Mouse (Mus musculus): ENCODE results near the gene Mgat2. TPM values are rescaled to one million over a fixed set of nuclear protein-coding genes. Genes with fewer than 3 reads are reported as not detected.
A peak's percentile ranks its signal among the peaks of the same experiment; 100 is the strongest.
"Not testable (repeated sequence)": the region's sequence is repeated elsewhere in the genome, so short reads cannot be mapped to it uniquely, and the experiment has no call there.

Mgat2 gene
- polyA plus RNA-seq, 1 experiment from 2014 or later, result 51.2 TPM

DNA sequence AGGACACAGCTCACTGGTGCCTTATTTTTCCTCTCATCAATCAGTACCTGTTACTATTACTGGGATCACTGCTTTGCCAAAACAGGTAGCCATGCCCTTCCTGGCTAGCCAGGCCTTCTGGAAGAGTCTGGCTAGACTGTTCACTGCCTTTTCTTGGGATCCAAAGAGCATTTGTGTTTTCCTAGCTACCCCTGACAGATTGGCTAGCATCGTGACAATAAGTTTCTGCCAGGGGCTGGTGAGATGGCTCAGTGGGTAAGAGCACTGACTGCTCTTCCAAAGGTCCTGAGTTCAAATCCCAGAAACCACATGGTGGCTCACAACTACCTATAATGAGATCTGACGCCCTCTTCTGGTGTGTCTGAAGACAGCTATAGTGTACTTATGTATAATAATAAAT lies 23.3 kb upstream of the Mgat2 start:
- not testable (repeated sequence) for H3K27me3 ChIP-seq (replicated peaks); H3K9ac ChIP-seq; H3K27ac ChIP-seq; H3K4me3 ChIP-seq; ATAC-seq (ENCODE audit: low FRiP score, low read depth); H3K4me2 ChIP-seq (replicated peaks); H3K9me3 ChIP-seq; H3K4me1 ChIP-seq
- WGBS, result 83% methylated on average over 2 of the region's 2 CpGs
- H3K36me3 ChIP-seq, result peaks cover 17% of the 10 kb centered on the region

GRCm38 (mm10) chr12:69163586-69163985 lies 20.4 kb upstream of the Mgat2 start:
- H3K27me3 ChIP-seq (replicated peaks); H3K4me1 ChIP-seq; H3K27ac ChIP-seq; H3K9ac ChIP-seq; H3K9me3 ChIP-seq; ATAC-seq (ENCODE audit: low FRiP score, low read depth); H3K36me3 ChIP-seq; H3K4me3 ChIP-seq; H3K4me2 ChIP-seq (replicated peaks): not testable (repeated sequence)
- 85% methylated on average over 4 of the region's 4 CpGs for WGBS

- Histone ChIP-seq H3K36me3 (no peaks in the 10 kb centered on the region), H3K4me1 (peaks cover 13% of the 10 kb centered on the region), H3K27ac (no peak overlapping the region), H3K4me3 (no peak overlapping the region), H3K9me3 (no peaks in the 10 kb centered on the region), H3K9ac (no peak overlapping the region), H3K4me2 (replicated peaks) (no peak overlapping the region), H3K27me3 (replicated peaks) (no peaks in the 10 kb centered on the region)
- ATAC-seq (ENCODE audit: low FRiP score, low read depth), result no peak
- 60% methylated on average over 3 of the region's 3 CpGs for WGBS
These were observed 19.1 kb upstream of the Mgat2 start for GRCm38 (mm10) chr12:69164904-69165303.

- Histone ChIP-seq H3K4me2 (replicated peaks) (peak overlapping the region; percentile 96; the same call in 1 of the 2 replicates), H3K4me1 (peaks cover 14% of the 10 kb centered on the region)
- WGBS, result 66% methylated on average over 8 of the region's 8 CpGs
- H3K4me3 ChIP-seq; H3K27me3 ChIP-seq (replicated peaks); ATAC-seq (ENCODE audit: low FRiP score, low read depth); H3K36me3 ChIP-seq; H3K9ac ChIP-seq; H3K27ac ChIP-seq; H3K9me3 ChIP-seq: not testable (repeated sequence)
These were observed 16.9 kb upstream of the Mgat2 start for GRCm38 (mm10) chr12:69166861-69167581.

GRCm38 (mm10) chr12:69167656-69168460 lies 16.1 kb upstream of the Mgat2 start:
- Histone ChIP-seq H3K4me2 (replicated peaks) (peak overlapping the region; percentile 96), H3K9ac (peak overlapping the region; percentile 75), H3K27me3 (replicated peaks) (no peaks in the 10 kb centered on the region), H3K27ac (no peak overlapping the region), H3K4me3 (peak overlapping the region; percentile 72), H3K9me3 (no peaks in the 10 kb centered on the region), H3K36me3 (no peaks in the 10 kb centered on the region), H3K4me1 (peaks cover 14% of the 10 kb centered on the region)
- ATAC-seq (ENCODE audit: low FRiP score, low read depth), result peak; percentile 63
- WGBS, result 9% methylated on average over 18 of the region's 18 CpGs

DNA sequence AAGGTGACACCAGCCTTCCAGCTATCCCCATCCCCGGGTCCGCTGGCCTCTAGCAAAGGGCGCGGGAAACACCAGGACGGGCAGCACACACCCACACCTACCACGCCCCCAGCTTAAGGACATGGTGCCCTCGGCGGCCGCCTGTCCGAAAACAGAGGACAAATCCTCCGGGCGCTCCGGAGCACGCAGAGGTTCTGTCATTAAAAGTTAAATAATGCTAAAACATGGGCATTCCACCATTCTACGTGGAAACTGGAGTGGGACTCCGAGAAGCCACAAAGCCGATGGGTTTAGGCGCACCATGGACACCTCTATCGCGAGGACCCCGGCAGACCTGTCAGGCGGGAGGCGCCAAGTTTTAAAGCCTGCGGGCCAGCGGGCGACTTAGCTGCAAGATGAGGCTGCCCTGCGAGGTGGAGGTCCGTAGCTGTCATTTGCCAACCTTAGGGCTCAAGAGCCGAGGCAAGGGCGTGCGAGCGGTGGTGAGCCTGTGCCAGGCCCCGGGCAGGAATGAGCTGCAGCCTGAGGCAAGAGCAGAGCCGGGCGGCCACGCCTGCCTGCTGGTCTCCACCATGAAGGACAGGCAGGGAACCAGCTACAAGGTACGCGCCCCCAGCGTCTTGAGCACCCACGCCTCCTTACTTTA lies 15.4 kb upstream of the Mgat2 start, which contains the start of gene Lrr1:
TSS of gene Lrr1 (plus strand) at position 354 of the 646 bp plus-strand sequence.
- H3K4me1 ChIP-seq, result peaks cover 14% of the 10 kb centered on the region
- H3K27ac ChIP-seq, result no peak within 1 kb of the TSS; the same call in 1 of the 2 replicates
- peak within 1 kb of the TSS; percentile 96 for H3K4me2 ChIP-seq (replicated peaks)
- peak; percentile 95 for ATAC-seq (ENCODE audit: low FRiP score, low read depth)
- H3K9me3 ChIP-seq, result no peaks in the 10 kb centered on the region
- H3K27me3 ChIP-seq (replicated peaks), result no peaks in the 10 kb centered on the region
- WGBS, result under 1% methylated on average over 40 of the region's 40 CpGs
- peak within 1 kb of the TSS; percentile 75 for H3K9ac ChIP-seq
- no peaks in the 10 kb centered on the region for H3K36me3 ChIP-seq
- peak within 1 kb of the TSS; percentile 72 for H3K4me3 ChIP-seq

- H3K9me3 ChIP-seq, result no peaks in the 10 kb centered on the region
- no peak overlapping the region for H3K27ac ChIP-seq
- H3K9ac ChIP-seq, result no peak overlapping the region
- H3K4me2 ChIP-seq (replicated peaks), result no peak overlapping the region
- H3K27me3 ChIP-seq (replicated peaks), result no peaks in the 10 kb centered on the region
- no peak for ATAC-seq (ENCODE audit: low FRiP score, low read depth)
- WGBS, result 98% methylated on average over 2 of the region's 2 CpGs
- H3K4me1 ChIP-seq, result peaks cover 14% of the 10 kb centered on the region
- H3K36me3 ChIP-seq, result peaks cover 3% of the 10 kb centered on the region; the same call in 1 of the 2 replicates
- no peak overlapping the region for H3K4me3 ChIP-seq
These were observed 12.7 kb upstream of the Mgat2 start for GRCm38 (mm10) chr12:69171307-69171706.

- Histone ChIP-seq H3K4me3 (no peak overlapping the region), H3K27ac (no peak overlapping the region), H3K36me3 (peaks cover 7% of the 10 kb centered on the region; the same call in 1 of the 2 replicates), H3K9me3 (no peaks in the 10 kb centered on the region), H3K9ac (no peak overlapping the region), H3K4me1 (no peaks in the 10 kb centered on the region), H3K4me2 (replicated peaks) (no peak overlapping the region), H3K27me3 (replicated peaks) (no peaks in the 10 kb centered on the region)
- 93% methylated on average over 3 of the region's 3 CpGs for WGBS
- no peak for ATAC-seq (ENCODE audit: low FRiP score, low read depth)
These were observed 8.0 kb upstream of the Mgat2 start for GRCm38 (mm10) chr12:69175975-69176374.

GRCm38 (mm10) chr12:69177526-69177925 lies 6.4 kb upstream of the Mgat2 start:
- no peak overlapping the region for H3K4me2 ChIP-seq (replicated peaks)
- WGBS, result 82% methylated on average over 3 of the region's 3 CpGs
- H3K4me1 ChIP-seq, result no peaks in the 10 kb centered on the region
- peaks cover 16% of the 10 kb centered on the region for H3K36me3 ChIP-seq
- no peak overlapping the region for H3K9ac ChIP-seq
- no peak overlapping the region for H3K27ac ChIP-seq
- H3K4me3 ChIP-seq, result no peak overlapping the region
- no peaks in the 10 kb centered on the region for H3K27me3 ChIP-seq (replicated peaks)
- no peak for ATAC-seq (ENCODE audit: low FRiP score, low read depth)
- H3K9me3 ChIP-seq, result no peaks in the 10 kb centered on the region

DNA sequence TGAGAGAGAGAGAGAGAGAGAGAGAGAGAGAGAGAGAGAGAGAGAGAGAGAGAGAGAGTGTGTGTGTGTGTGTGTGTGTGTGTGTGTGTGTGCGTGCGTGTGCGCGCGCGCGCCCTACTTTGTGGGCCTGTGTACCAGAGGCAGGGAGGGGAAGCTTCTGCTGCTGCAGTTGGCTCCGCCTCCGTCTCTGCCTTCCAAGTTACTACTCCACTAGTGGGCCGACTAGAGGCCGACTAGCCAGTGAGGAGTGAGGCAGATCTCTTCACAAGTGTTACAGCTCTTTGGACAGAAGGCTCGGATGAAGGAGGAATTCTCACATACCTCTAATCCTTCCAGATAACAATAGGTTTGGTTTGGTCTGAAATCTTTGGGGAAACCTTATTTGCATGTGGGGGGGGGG lies 4.6 kb upstream of the Mgat2 start:
- no peak overlapping the region for H3K4me2 ChIP-seq (replicated peaks)
- no peak overlapping the region for H3K27ac ChIP-seq
- no peaks in the 10 kb centered on the region for H3K9me3 ChIP-seq
- H3K4me1 ChIP-seq, result peaks cover 4% of the 10 kb centered on the region; the same call in 1 of the 2 replicates
- no peaks in the 10 kb centered on the region for H3K27me3 ChIP-seq (replicated peaks)
- ATAC-seq (ENCODE audit: low FRiP score, low read depth), result no peak
- H3K4me3 ChIP-seq, result no peak overlapping the region
- WGBS, result 74% methylated on average over 12 of the region's 12 CpGs
- H3K36me3 ChIP-seq, result peaks cover 16% of the 10 kb centered on the region
- no peak overlapping the region for H3K9ac ChIP-seq

GRCm38 (mm10) chr12:69181800-69182199 lies 2.2 kb upstream of the Mgat2 start:
- 90% methylated on average over 4 of the region's 4 CpGs for WGBS
- peaks cover 12% of the 10 kb centered on the region for H3K36me3 ChIP-seq
- H3K27me3 ChIP-seq (replicated peaks), result no peaks in the 10 kb centered on the region

More at GRCm38 (mm10) chr12:69181800-69182199, 2.2 kb upstream of the Mgat2 start:
- no peak overlapping the region for H3K4me2 ChIP-seq (replicated peaks)
- H3K27ac ChIP-seq, result no peak overlapping the region
- no peak overlapping the region for H3K4me3 ChIP-seq
- ATAC-seq (ENCODE audit: low FRiP score, low read depth), result no peak
- H3K9me3 ChIP-seq, result no peaks in the 10 kb centered on the region
- H3K9ac ChIP-seq, result no peak overlapping the region
- H3K4me1 ChIP-seq, result peaks cover 16% of the 10 kb centered on the region

All from neural tube, embryonic 12.5 days (tissue).